Mouse (Mus musculus) cerebral cortex, adult 2 months (tissue): ENCODE results near the gene Zfp13.

Source experiments
- WGBS: fragments of 180-500 bp; shearing (Covaris S2); methylation state at CpG from one replicate; pipeline ENCODE4 v1.1.7; 2018; 5-methylcytosine and 5-hydroxymethylcytosine counted together

The Zfp13 gene

GRCm38 (mm10) chr17:23598582-23599552 is at the start of gene Zfp13:
Gene Zfp13, minus strand, starts transcription at chr17:23599487.
- 8% methylated on average over 31 of the region's 31 CpGs for WGBS

- WGBS = 69% methylated on average over 10 of the region's 10 CpGs
Measured at GRCm38 (mm10) chr17:23645894-23646293, 46.6 kb upstream of the Zfp13 start.

- WGBS = 4% methylated on average over 58 of the region's 58 CpGs
Measured at GRCm38 (mm10) chr17:23644613-23645495, 45.6 kb upstream of the Zfp13 start, which contains the start of gene Mmp25. Gene Mmp25, minus strand, starts transcription at chr17:23645277.

- 85% methylated on average over 8 of the region's 8 CpGs for WGBS
Measured at GRCm38 (mm10) chr17:23631241-23631640, 32.0 kb upstream of the Zfp13 start.

GRCm38 (mm10) chr17:23630195-23631020 is 31.1 kb upstream of the Zfp13 start:
- 16% methylated on average over 22 of the region's 22 CpGs for WGBS

GRCm38 (mm10) chr17:23627813-23628212 is 28.5 kb upstream of the Zfp13 start:
- 57% methylated on average over 7 of the region's 7 CpGs for WGBS

GRCm38 (mm10) chr17:23620351-23620750 is 21.1 kb upstream of the Zfp13 start:
- 82% methylated on average over 7 of the region's 7 CpGs for WGBS

- 56% methylated on average over 9 of the region's 9 CpGs for WGBS
Measured at GRCm38 (mm10) chr17:23617087-23617486, 17.8 kb upstream of the Zfp13 start.

- WGBS = 84% methylated on average over 28 of the region's 28 CpGs
Measured at GRCm38 (mm10) chr17:23610361-23610800, 11.1 kb upstream of the Zfp13 start.

GRCm38 (mm10) chr17:23609612-23610011 is 10.3 kb upstream of the Zfp13 start:
- WGBS = 80% methylated on average over 24 of the region's 24 CpGs

GRCm38 (mm10) chr17:23605220-23605619 is 5.9 kb upstream of the Zfp13 start:
- 91% methylated on average over 8 of the region's 8 CpGs for WGBS

- 85% methylated on average over 7 of the region's 7 CpGs for WGBS
Measured at GRCm38 (mm10) chr17:23604394-23604793, 5.1 kb upstream of the Zfp13 start.

- WGBS = 41% methylated on average over 2 of the region's 2 CpGs
Measured at GRCm38 (mm10) chr17:23603542-23603941, 4.3 kb upstream of the Zfp13 start.

- 20% methylated on average over 8 of the region's 8 CpGs for WGBS
Measured at GRCm38 (mm10) chr17:23603077-23603476, 3.8 kb upstream of the Zfp13 start.

GRCm38 (mm10) chr17:23601836-23602585 is 2.7 kb upstream of the Zfp13 start:
- 71% methylated on average over 10 of the region's 10 CpGs for WGBS

- WGBS = 69% methylated on average over 15 of the region's 15 CpGs
Measured at GRCm38 (mm10) chr17:23600641-23601622, 1.6 kb upstream of the Zfp13 start, which contains the start of gene Zscan10. Gene Zscan10, plus strand, starts transcription at chr17:23600856.

GRCm38 (mm10) chr17:23599605-23600063 is 347 bp upstream of the Zfp13 start:
- whole genome bisulfite sequencing = 53% methylated on average over 7 of the region's 7 CpGs

GRCm38 (mm10) chr17:23595139-23595538 is 4.1 kb downstream of the Zfp13 start:
- WGBS = 80% methylated on average over 4 of the region's 4 CpGs

GRCm38 (mm10) chr17:23592926-23593300 is 6.4 kb downstream of the Zfp13 start:
- 7% methylated on average over 13 of the region's 13 CpGs for WGBS
